In the genomic region with DNA sequence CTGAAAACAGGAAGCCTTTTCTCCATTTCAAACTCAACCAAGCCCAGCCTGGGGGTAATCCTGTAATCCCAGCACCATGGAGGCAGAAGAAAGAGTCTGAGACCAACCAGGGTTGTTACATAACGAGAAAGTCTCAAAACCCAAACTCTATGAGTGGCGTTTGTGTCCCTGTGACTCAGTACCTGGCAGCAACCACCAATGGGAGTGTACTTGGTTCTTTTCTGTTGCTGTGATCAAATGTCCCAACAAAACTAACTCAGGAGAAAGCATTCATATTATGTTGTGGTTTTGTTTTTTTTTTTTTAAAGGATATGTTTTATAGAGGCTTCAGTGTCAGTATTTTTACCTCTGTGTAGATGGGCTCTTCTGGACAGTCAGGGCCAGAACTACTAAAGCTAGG, we compare ENCODE assay signal across 29 mouse cellular contexts. TPM values are rescaled to one million over a fixed set of nuclear protein-coding genes. Genes with fewer than 3 reads are reported as not detected.
DNase-seq lines count a peak whose midpoint lies in the region; ATAC-seq lines count a peak whose summit lies in the region.
"Had no signal": no experiment of that assay in that cellular context is flagged by ENCODE, and none has a peak within 500 bp of the region (broad histone marks: within the 10 kb centered on the region; RNA-seq: fewer than 3 reads in every experiment).

No protein-coding gene starts in this region.

- H3K9ac ChIP-seq in hindbrain, embryonic 11.5 days (ENCODE audit: low read depth, low read length), result no peak overlapping the region
- H3K9ac ChIP-seq: embryonic facial prominence, embryonic 13.5 days; hindbrain, embryonic 15.5 days; limb, embryonic 12.5 days; liver, embryonic 15.5 days; lung, embryonic 14.5 days; midbrain, embryonic 13.5 days; neural tube, embryonic 15.5 days; stomach, embryonic 15.5 days had no signal

- 0 out of 2 replicates have a peak, but pooled peaks cover 4% of the 10 kb centered on the region for H3K9me3 ChIP-seq in megakaryocyte, embryonic 14.5 days
- no peaks in the 10 kb centered on the region for H3K9me3 ChIP-seq in hindbrain, embryonic 11.5 days (ENCODE audit: control insufficient read depth, low read length)
- H3K9me3 ChIP-seq: embryonic facial prominence, embryonic 13.5 days; forebrain, embryonic 10.5 days; G1E; hindbrain, embryonic 15.5 days; limb, embryonic 12.5 days; liver, embryonic 15.5 days; midbrain, embryonic 13.5 days; neural tube, embryonic 15.5 days; stomach, embryonic 15.5 days had no signal

- 56% methylated on average over 2 of the region's 2 CpGs for WGBS in hindbrain, embryonic 11.5 days

- no peak overlapping the region for H3K27ac ChIP-seq in hindbrain, embryonic 11.5 days (ENCODE audit: low read depth, low read length)
- H3K27ac ChIP-seq: embryonic facial prominence, embryonic 13.5 days; forebrain, embryonic 10.5 days; hindbrain, embryonic 15.5 days; left cerebral cortex, adult 2 months; limb, embryonic 12.5 days; liver, embryonic 15.5 days; midbrain, embryonic 13.5 days; neural tube, embryonic 15.5 days; stomach, embryonic 15.5 days had no signal

- peak; percentile 9 for DNase-seq in adrenal gland, postnatal 25 days
- DNase-seq in adrenal gland, adult 18-20 months (ENCODE audit: low spot score in 2 of 2), result no peak
- DNase-seq in 416B (ENCODE audit: low read depth) (peak; percentile 21), adipocyte (ENCODE audit: low spot score) (peak; percentile 31)
- DNase-seq in kidney, postnatal 14 days, result no peak
- DNase-seq in hindbrain, embryonic 11.5 days (ENCODE audit: low spot score), result no peak
- DNase-seq: cerebellum, adult 11 months; cerebellum, adult 9-10 months; gastrocnemius, postnatal 10 days; kidney, adult 11 months; kidney, postnatal 25 days; lung, embryonic 14.5 days; right cerebral cortex, postnatal 25 days; thymus, adult 18-20 months; thymus, postnatal 36 days had no signal

- no peak for ATAC-seq in megakaryocyte, adult 5-6 weeks (ENCODE audit: poor library complexity, severe bottlenecking)
- ATAC-seq in hindbrain, embryonic 11.5 days (ENCODE audit: low FRiP score), result no peak
- ATAC-seq: forebrain, embryonic 16.5 days; midbrain, embryonic 13.5 days had no signal

- H3K4me2 ChIP-seq in hindbrain, embryonic 11.5 days (replicated peaks; ENCODE audit: low read depth, low read length), result no peak overlapping the region
- H3K4me2 ChIP-seq: embryonic facial prominence, embryonic 13.5 days; heart, embryonic 11.5 days; hindbrain, embryonic 15.5 days; limb, embryonic 12.5 days; liver, embryonic 15.5 days; lung, embryonic 14.5 days; midbrain, embryonic 13.5 days; neural tube, embryonic 15.5 days; stomach, embryonic 15.5 days had no signal

- peaks cover 20% of the 10 kb centered on the region for H3K27me3 ChIP-seq in megakaryocyte, embryonic 14.5 days (replicated peaks)
- H3K27me3 ChIP-seq in hindbrain, embryonic 11.5 days (ENCODE audit: control insufficient read depth, insufficient read depth, low read length), result no peaks in the 10 kb centered on the region
- H3K27me3 ChIP-seq: hindbrain, embryonic 15.5 days; neural tube, embryonic 15.5 days had no signal

- H3K4me1 ChIP-seq in megakaryocyte, embryonic 14.5 days, result peaks cover 28% of the 10 kb centered on the region
- H3K4me1 ChIP-seq in hindbrain, embryonic 11.5 days (replicated peaks; ENCODE audit: control insufficient read depth, insufficient read depth, low read length), result no peaks in the 10 kb centered on the region; the same call in 1 of the 2 replicates
- H3K4me1 ChIP-seq: embryonic facial prominence, embryonic 13.5 days; liver, embryonic 15.5 days had no signal

- peak overlapping the region; percentile 59 for H3K4me3 ChIP-seq in megakaryocyte, embryonic 14.5 days (replicated peaks)
- H3K4me3 ChIP-seq in hindbrain, embryonic 11.5 days (ENCODE audit: low read depth, low read length), result no peak overlapping the region
- H3K4me3 ChIP-seq: embryonic facial prominence, embryonic 13.5 days; forebrain, embryonic 10.5 days; hindbrain, embryonic 15.5 days; left cerebral cortex, adult 2 months; limb, embryonic 12.5 days; liver, embryonic 15.5 days; midbrain, embryonic 13.5 days; neural tube, embryonic 15.5 days; stomach, embryonic 15.5 days had no signal

- no peaks in the 10 kb centered on the region for H3K36me3 ChIP-seq in megakaryocyte, embryonic 14.5 days (replicated peaks; ENCODE audit: low read length)
- H3K36me3 ChIP-seq in hindbrain, embryonic 11.5 days (ENCODE audit: control insufficient read depth, insufficient read depth, low read length), result no peaks in the 10 kb centered on the region
- H3K36me3 ChIP-seq: embryonic facial prominence, embryonic 13.5 days; forebrain, embryonic 10.5 days; G1E; hindbrain, embryonic 15.5 days; limb, embryonic 12.5 days; liver, embryonic 15.5 days; midbrain, embryonic 13.5 days; neural tube, embryonic 15.5 days; stomach, embryonic 15.5 days had no signal

RNA-seq across cellular contexts. Expression of gene Ccne1, which starts 36.7 kb away (rescaled TPM):
- 4.3 and 8.5 TPM in 2 replicates for total RNA-seq in adrenal gland, postnatal 25 days (2021)
- 1 to 10 TPM; 7.7 to 8.9 TPM for total RNA-seq in adrenal gland, adult 18-20 months (2021)
- polyA plus RNA-seq in megakaryocyte, embryonic 14.5 days (2012; ENCODE audit: insufficient read depth, low replicate concordance), result 5.8 and 5.9 TPM in 2 replicates
- 22.8 and 23.6 TPM in 2 replicates for total RNA-seq in megakaryocyte, adult 5-6 weeks (2015)
- total RNA-seq in megakaryocyte, adult 5-6 weeks (2017), result 33.4 and 37.7 TPM in 2 replicates
- polyA plus RNA-seq in hindbrain, embryonic 11.5 days (2014; fragmentation: Nextera tagmentation; extraction: Ambion mirVana), result 56.6 and 60.5 TPM in 2 replicates

RNA-seq across cellular contexts. Expression of gene Uri1, which starts 47.3 kb away (rescaled TPM):
- total RNA-seq in adrenal gland, postnatal 25 days (2021), result 49.6 and 52.6 TPM in 2 replicates
- 10 to 100 TPM; 32.3 to 46.1 TPM for total RNA-seq in adrenal gland, adult 18-20 months (2021)
- 2.9 and 5.6 TPM in 2 replicates for polyA plus RNA-seq in megakaryocyte, embryonic 14.5 days (2012; ENCODE audit: insufficient read depth, low replicate concordance)
- total RNA-seq in megakaryocyte, adult 5-6 weeks (2015), result 30.8 and 31.5 TPM in 2 replicates
- 26.7 and 29.1 TPM in 2 replicates for total RNA-seq in megakaryocyte, adult 5-6 weeks (2017)
- 34.7 and 40.2 TPM in 2 replicates for polyA plus RNA-seq in hindbrain, embryonic 11.5 days (2014; fragmentation: Nextera tagmentation; extraction: Ambion mirVana)

Comparison
In these comparisons a context has a peak if more than half of its experiments do, and no peak if none do; other contexts are left out.
1. DNase-seq: peak in adrenal gland, postnatal 25 days (single experiment), 416B (single experiment) and adipocyte (single experiment); none in adrenal gland, adult 18-20 months (0 of 2), kidney, postnatal 14 days (single experiment) and hindbrain, embryonic 11.5 days (single experiment).